Mouse (Mus musculus) limb, embryonic 13.5 days (tissue): Measurements from ENCODE around the gene Gm20823. TPM values are rescaled to one million over a fixed set of nuclear protein-coding genes. Genes with fewer than 3 reads are reported as not detected.
"Not testable (repeated sequence)": the region's sequence is repeated elsewhere in the genome, so short reads cannot be mapped to it uniquely, and the experiment has no call there.

ENCODE experiments used
- ATAC-seq: fragments of 200-750 bp; cut with Nextera tagmentation; 2 replicates; pipeline ENCODE4 v1.8.0; 2017; ENCODE audit warnings: low read depth, moderate number of reproducible peaks, moderate TSS enrichment; ENCODE audit not compliant: low FRiP score
- H3K27ac ChIP-seq: fragments of 300-500 bp; sonication (generic); 2 replicates; pipeline ENCODE4 v1.5.1; 2015; ENCODE audit warnings: inconsistent platforms, mild to moderate bottlenecking, moderate library complexity
- H3K27me3 ChIP-seq: fragments of 300-500 bp; sonication (generic); 2 replicates; pipeline ENCODE4 v1.6.1; 2015; ENCODE audit warnings: mild to moderate bottlenecking, inconsistent platforms
- H3K36me3 ChIP-seq: fragments of 300-500 bp; sonication (generic); 2 replicates; pipeline ENCODE4 v1.6.1; 2015; ENCODE audit warnings: inconsistent platforms, mild to moderate bottlenecking, moderate library complexity
- H3K4me1 ChIP-seq: fragments of 300-500 bp; sonication (generic); 2 replicates; pipeline ENCODE4 v1.6.1; 2015; ENCODE audit warnings: inconsistent platforms
- H3K4me2 ChIP-seq: fragments of 300-500 bp; sonication (generic); replicated peaks from 2 replicates; pipeline ENCODE4 v1.6.1; 2015; ENCODE audit warnings: inconsistent platforms, mild to moderate bottlenecking, moderate library complexity
- H3K4me3 ChIP-seq: fragments of 300-500 bp; sonication (generic); 2 replicates; pipeline ENCODE4 v1.5.1; 2015; ENCODE audit warnings: moderate library complexity, mild to moderate bottlenecking, inconsistent platforms
- H3K9ac ChIP-seq: fragments of 300-500 bp; sonication (generic); 2 replicates; pipeline ENCODE4 v1.6.1; 2015; ENCODE audit warnings: mild to moderate bottlenecking, inconsistent platforms
- H3K9me3 ChIP-seq: fragments of 300-500 bp; sonication (generic); 2 replicates; pipeline ENCODE4 v1.6.1; 2016; ENCODE audit warnings: inconsistent platforms
- WGBS: fragments of 180-500 bp; shearing (Covaris S2); methylation state at CpG from one replicate; pipeline ENCODE4 v1.1.7; 2015; 5-methylcytosine and 5-hydroxymethylcytosine counted together
- polyA plus RNA-seq: library from polyadenylated mRNA; unstranded; fragments of >200 nt; fragmentation: Nextera tagmentation; extraction: Ambion mirVana; gene quantifications from 2 replicates; pipeline ENCODE4 v1.2.1, GENCODE M21; 2015

Gm20823 gene
- polyA plus RNA-seq, result not detected in 2 replicates

DNA sequence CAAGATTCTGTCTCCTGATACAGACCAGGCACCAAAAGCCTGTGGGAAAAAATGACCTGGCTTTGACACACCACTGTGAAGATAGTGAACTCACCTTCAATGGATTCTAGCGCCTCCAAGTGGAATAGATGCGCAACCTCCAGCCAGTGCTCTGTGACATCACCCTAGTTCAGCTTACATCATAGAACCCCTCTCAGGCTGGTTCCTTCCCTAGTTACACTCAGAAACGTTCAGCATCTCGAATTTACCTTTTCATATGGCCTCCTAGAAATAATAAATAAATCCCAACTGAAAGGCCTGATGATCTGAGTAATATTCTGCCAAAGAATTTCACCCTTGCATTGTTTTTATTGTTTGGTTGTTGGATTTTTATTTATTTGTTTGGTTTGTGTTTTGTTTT lies at the start of gene Gm20823:
Gene Gm20823 (minus strand): TSS at position 101 of the 400 bp plus-strand sequence.
- H3K36me3 ChIP-seq, H3K4me2 ChIP-seq, H3K4me3 ChIP-seq, H3K27ac ChIP-seq, H3K9me3 ChIP-seq, H3K27me3 ChIP-seq, H3K9ac ChIP-seq, ATAC-seq, H3K4me1 ChIP-seq: not testable (repeated sequence)
- no CpG with 5 or more reads among the region's 4 CpGs for whole genome bisulfite sequencing
